Mouse (Mus musculus) heart, postnatal 0 days (tissue): ENCODE results near the gene Hoxb4. TPM values are rescaled to one million over a fixed set of nuclear protein-coding genes. Genes with fewer than 3 reads are reported as not detected.

ENCODE experiments used
- ATAC-seq: fragments of 200-750 bp; cut with Nextera tagmentation; 2 replicates; pipeline ENCODE4 v1.8.0; 2017; ENCODE audit warnings: low read depth, moderate number of reproducible peaks, moderate library complexity; ENCODE audit not compliant: insufficient read depth
- DNase-seq: peaks from one replicate; pipeline ENCODE4 v3.0.0-alpha.2; 2016; ENCODE audit warnings: low spot score
- H3K27ac ChIP-seq: fragments of 300-500 bp; sonication (generic); 2 replicates; pipeline ENCODE4 v1.5.1; 2014; ENCODE audit warnings: low read depth, mild to moderate bottlenecking
- H3K27me3 ChIP-seq: fragments of 300-500 bp; sonication (generic); 2 replicates; pipeline ENCODE4 v1.6.1; 2014; ENCODE audit warnings: low read length, mixed read lengths; ENCODE audit not compliant: control insufficient read depth, insufficient read depth
- H3K36me3 ChIP-seq: fragments of 300-500 bp; sonication (generic); replicated peaks from 2 replicates; pipeline ENCODE4 v1.6.1; 2014; ENCODE audit warnings: low read length, mixed read lengths; ENCODE audit not compliant: control insufficient read depth, insufficient read depth
- H3K4me1 ChIP-seq: fragments of 300-500 bp; sonication (generic); 2 replicates; pipeline ENCODE4 v1.6.1; 2014; ENCODE audit warnings: antibody characterized with exemption; ENCODE audit not compliant: control insufficient read depth, insufficient read depth
- H3K4me2 ChIP-seq: fragments of 300-500 bp; sonication (generic); 2 replicates; pipeline ENCODE4 v1.6.1; 2014; ENCODE audit warnings: low read depth, mild to moderate bottlenecking, low read length, moderate library complexity
- H3K4me3 ChIP-seq: fragments of 300-500 bp; sonication (generic); 2 replicates; pipeline ENCODE4 v1.5.1; 2014; ENCODE audit warnings: low read depth, low read length
- H3K9ac ChIP-seq: fragments of 300-500 bp; sonication (generic); replicated peaks from 2 replicates; pipeline ENCODE4 v1.6.1; 2014; ENCODE audit warnings: low read depth, low read length, mixed read lengths
- H3K9me3 ChIP-seq: fragments of 300-500 bp; sonication (generic); replicated peaks from 2 replicates; pipeline ENCODE4 v1.6.1; 2016; ENCODE audit warnings: low read length; ENCODE audit not compliant: control insufficient read depth
- CTCF ChIP-seq: IDR thresholded peaks from 2 replicates; pipeline ENCODE4 v1.5.1; 2016; ENCODE audit warnings: antibody characterized with exemption, control low read depth, low read depth
- EP300 ChIP-seq: IDR thresholded peaks from 2 replicates; pipeline ENCODE4 v1.6.1; 2016; ENCODE audit warnings: antibody characterized with exemption, low read depth
- WGBS: fragments of 180-500 bp; shearing (Covaris S2); extraction: QIAGEN DNeasy Blood & Tissue Kit; methylation state at CpG from one replicate; pipeline ENCODE4 v1.1.7; 2014; 5-methylcytosine and 5-hydroxymethylcytosine counted together
- polyA plus RNA-seq: library from polyadenylated mRNA; unstranded; fragments of >200 nt; fragmentation: Nextera tagmentation; extraction: Ambion mirVana; gene quantifications from 2 replicates; pipeline ENCODE4 v1.2.1, GENCODE M21; 2015
- total RNA-seq: library from RNA; depleted of rRNA; stranded (reverse); fragments of >200 nt; gene quantifications from 2 replicates; pipeline ENCODE4 v1.2.3, GENCODE M21; 2014; ENCODE audit warnings: low replicate concordance

Gene Hoxb4
- total and polyA plus RNA-seq, 2 experiments from 2014 or later, result 0.19 to 2.3 TPM

- WGBS, result 1% methylated on average over 9 of the region's 9 CpGs
- H3K4me3 ChIP-seq, result peak overlapping the region; percentile 35
These were observed 30.7 kb upstream of the Hoxb4 start for GRCm38 (mm10) chr11:96287411-96287810.

GRCm38 (mm10) chr11:96288455-96289221, 29.4 kb upstream of the Hoxb4 start:
- ATAC-seq (no peak), DNase-seq (no peak)
- no peak overlapping the region for H3K4me2 ChIP-seq
- TF ChIP-seq EP300 (no peak), CTCF (no peak)
- H3K4me3 ChIP-seq, result no peak overlapping the region
- no peaks in the 10 kb centered on the region for H3K4me1 ChIP-seq
- 17% methylated on average over 1 of the region's 1 CpGs for WGBS
- no peak overlapping the region for H3K9ac ChIP-seq
- no peaks in the 10 kb centered on the region for H3K36me3 ChIP-seq
- peaks cover 100% of the 10 kb centered on the region for H3K27me3 ChIP-seq
- H3K9me3 ChIP-seq, result no peaks in the 10 kb centered on the region
- H3K27ac ChIP-seq, result no peak overlapping the region

More at GRCm38 (mm10) chr11:96287411-96287810, 30.7 kb upstream of the Hoxb4 start:
- Histone ChIP-seq H3K4me1 (no peaks in the 10 kb centered on the region), H3K36me3 (no peaks in the 10 kb centered on the region), H3K4me2 (peak overlapping the region; percentile 44; the same call in 1 of the 2 replicates), H3K27me3 (peaks cover 100% of the 10 kb centered on the region), H3K9ac (no peak overlapping the region), H3K9me3 (no peaks in the 10 kb centered on the region), H3K27ac (no peak overlapping the region)
- no peak for TF ChIP-seq CTCF
- no peak for TF ChIP-seq EP300
- no peak for DNase-seq
- ATAC-seq, result no peak

GRCm38 (mm10) chr11:96289293-96289692, 28.8 kb upstream of the Hoxb4 start:
- ATAC-seq, result no peak
- Histone ChIP-seq H3K4me3 (no peak overlapping the region), H3K9me3 (no peaks in the 10 kb centered on the region), H3K27me3 (peaks cover 100% of the 10 kb centered on the region), H3K27ac (no peak overlapping the region), H3K9ac (no peak overlapping the region), H3K36me3 (no peaks in the 10 kb centered on the region), H3K4me1 (no peaks in the 10 kb centered on the region), H3K4me2 (no peak overlapping the region)
- DNase-seq, result no peak
- TF ChIP-seq EP300 (no peak), CTCF (no peak)
- WGBS, result 11% methylated on average over 21 of the region's 21 CpGs

GRCm38 (mm10) chr11:96289837-96290236, 28.2 kb upstream of the Hoxb4 start:
- Histone ChIP-seq H3K36me3 (no peaks in the 10 kb centered on the region), H3K4me2 (no peak overlapping the region), H3K27ac (no peak overlapping the region), H3K4me3 (no peak overlapping the region), H3K9ac (no peak overlapping the region), H3K27me3 (peaks cover 100% of the 10 kb centered on the region), H3K9me3 (no peaks in the 10 kb centered on the region), H3K4me1 (no peaks in the 10 kb centered on the region)
- ATAC-seq, result no peak
- no peak for DNase-seq
- WGBS, result 14% methylated on average over 6 of the region's 6 CpGs
- no peak for TF ChIP-seq EP300
- TF ChIP-seq CTCF, result no peak

- 12% methylated on average over 17 of the region's 17 CpGs for WGBS
- H3K27me3 ChIP-seq, result peaks cover 100% of the 10 kb centered on the region
- ATAC-seq, result no peak
These were observed 27.2 kb upstream of the Hoxb4 start for GRCm38 (mm10) chr11:96290705-96291355.

More at GRCm38 (mm10) chr11:96290705-96291355, 27.2 kb upstream of the Hoxb4 start:
- Histone ChIP-seq H3K4me3 (no peak overlapping the region), H3K9ac (no peak overlapping the region), H3K4me1 (no peaks in the 10 kb centered on the region), H3K9me3 (no peaks in the 10 kb centered on the region), H3K36me3 (no peaks in the 10 kb centered on the region), H3K4me2 (no peak overlapping the region), H3K27ac (no peak overlapping the region)
- TF ChIP-seq EP300, result no peak
- no peak for TF ChIP-seq CTCF
- no peak for DNase-seq
